Mouse (Mus musculus) embryonic facial prominence, embryonic 13.5 days (tissue): Measurements from ENCODE around the gene Strn3. TPM values are rescaled to one million over a fixed set of nuclear protein-coding genes. Genes with fewer than 3 reads are reported as not detected.

ENCODE experiments used
- ATAC-seq: fragments of 200-750 bp; cut with Nextera tagmentation; 2 replicates; pipeline ENCODE4 v1.8.0; 2017; ENCODE audit warnings: low read depth; ENCODE audit not compliant: insufficient number of reproducible peaks, insufficient read depth, low FRiP score, low TSS enrichment
- H3K27ac ChIP-seq: fragments of 300-500 bp; sonication (generic); 2 replicates; pipeline ENCODE4 v1.5.1; 2015; ENCODE audit warnings: moderate library complexity, mild to moderate bottlenecking, inconsistent platforms
- H3K27me3 ChIP-seq: fragments of 300-500 bp; sonication (generic); 2 replicates; pipeline ENCODE4 v1.6.1; 2015; ENCODE audit warnings: mild to moderate bottlenecking, inconsistent platforms
- H3K36me3 ChIP-seq: fragments of 300-500 bp; sonication (generic); 2 replicates; pipeline ENCODE4 v1.6.1; 2015; ENCODE audit warnings: mild to moderate bottlenecking, inconsistent platforms
- H3K4me1 ChIP-seq: fragments of 300-500 bp; sonication (generic); 2 replicates; pipeline ENCODE4 v1.6.1; 2015; ENCODE audit warnings: inconsistent platforms
- H3K4me2 ChIP-seq: fragments of 300-500 bp; sonication (generic); 2 replicates; pipeline ENCODE4 v1.6.1; 2015; ENCODE audit warnings: moderate library complexity, mild to moderate bottlenecking, inconsistent platforms
- H3K4me3 ChIP-seq: fragments of 300-500 bp; sonication (generic); 2 replicates; pipeline ENCODE4 v1.5.1; 2015; ENCODE audit warnings: mild to moderate bottlenecking, inconsistent platforms
- H3K9ac ChIP-seq: fragments of 300-500 bp; sonication (generic); 2 replicates; pipeline ENCODE4 v1.6.1; 2015; ENCODE audit warnings: mild to moderate bottlenecking, inconsistent platforms
- H3K9me3 ChIP-seq: fragments of 300-500 bp; sonication (generic); 2 replicates; pipeline ENCODE4 v1.6.1; 2016; ENCODE audit warnings: inconsistent platforms
- WGBS: fragments of 180-500 bp; shearing (Covaris S2); methylation state at CpG from one replicate; pipeline ENCODE4 v1.1.7; 2015; ENCODE audit warnings: mixed read lengths; 5-methylcytosine and 5-hydroxymethylcytosine counted together
- polyA plus RNA-seq: library from polyadenylated mRNA; unstranded; fragments of >200 nt; fragmentation: Nextera tagmentation; extraction: Ambion mirVana; gene quantifications from 2 replicates; pipeline ENCODE4 v1.2.1, GENCODE M21; 2015

Gene Strn3
- polyA plus RNA-seq, 1 experiment from 2014 or later, result 54.0 TPM

GRCm38 (mm10) chr12:51709741-51710140 is 18.0 kb upstream of the Strn3 start:
- H3K27me3 ChIP-seq, result no peaks in the 10 kb centered on the region
- H3K27ac ChIP-seq, result no peak overlapping the region
- H3K9ac ChIP-seq, result no peak overlapping the region
- WGBS, result 70% methylated on average over 3 of the region's 3 CpGs
- H3K4me1 ChIP-seq, result 0 out of 2 replicates have a peak, but pooled peaks cover 4% of the 10 kb centered on the region
- no peak overlapping the region for H3K4me2 ChIP-seq
- H3K9me3 ChIP-seq, result no peaks in the 10 kb centered on the region
- H3K36me3 ChIP-seq, result no peaks in the 10 kb centered on the region
- no peak for ATAC-seq
- H3K4me3 ChIP-seq, result no peak overlapping the region

GRCm38 (mm10) chr12:51708941-51709686 is 17.4 kb upstream of the Strn3 start:
- no peak overlapping the region for H3K4me2 ChIP-seq
- 0 out of 2 replicates have a peak, but pooled peaks cover 4% of the 10 kb centered on the region for H3K4me1 ChIP-seq
- no peaks in the 10 kb centered on the region for H3K27me3 ChIP-seq
- WGBS, result 68% methylated on average over 14 of the region's 14 CpGs
- ATAC-seq, result no peak
- H3K4me3 ChIP-seq, result no peak overlapping the region
- H3K36me3 ChIP-seq, result no peaks in the 10 kb centered on the region
- no peaks in the 10 kb centered on the region for H3K9me3 ChIP-seq
- H3K27ac ChIP-seq, result no peak overlapping the region
- H3K9ac ChIP-seq, result no peak overlapping the region

- ATAC-seq, result no peak
- Histone ChIP-seq H3K36me3 (no peaks in the 10 kb centered on the region), H3K27ac (no peak overlapping the region), H3K4me3 (no peak overlapping the region), H3K4me2 (no peak overlapping the region), H3K27me3 (no peaks in the 10 kb centered on the region), H3K4me1 (peaks cover 9% of the 10 kb centered on the region), H3K9ac (no peak overlapping the region), H3K9me3 (no peaks in the 10 kb centered on the region)
- WGBS, result 77% methylated on average over 5 of the region's 5 CpGs
Measured at GRCm38 (mm10) chr12:51706673-51707235, 15.1 kb upstream of the Strn3 start.

- Histone ChIP-seq H3K9ac (no peak overlapping the region), H3K36me3 (no peaks in the 10 kb centered on the region), H3K27me3 (no peaks in the 10 kb centered on the region), H3K4me3 (no peak overlapping the region), H3K4me1 (peaks cover 9% of the 10 kb centered on the region), H3K4me2 (no peak overlapping the region), H3K27ac (no peak overlapping the region), H3K9me3 (no peaks in the 10 kb centered on the region)
- no peak for ATAC-seq
- WGBS, result 79% methylated on average over 12 of the region's 12 CpGs
Measured at GRCm38 (mm10) chr12:51705778-51706177, 14.1 kb upstream of the Strn3 start.

- Histone ChIP-seq H3K9ac (no peak overlapping the region), H3K27ac (no peak overlapping the region), H3K4me3 (no peak overlapping the region), H3K36me3 (no peaks in the 10 kb centered on the region), H3K9me3 (no peaks in the 10 kb centered on the region), H3K4me2 (no peak overlapping the region), H3K4me1 (peaks cover 9% of the 10 kb centered on the region), H3K27me3 (no peaks in the 10 kb centered on the region)
- 71% methylated on average over 7 of the region's 7 CpGs for WGBS
- ATAC-seq, result no peak
Measured at GRCm38 (mm10) chr12:51704572-51704971, 12.9 kb upstream of the Strn3 start.

- ATAC-seq, result no peak
- H3K4me1 ChIP-seq, result peaks cover 7% of the 10 kb centered on the region
- H3K9ac ChIP-seq, result no peak overlapping the region
- H3K9me3 ChIP-seq, result no peaks in the 10 kb centered on the region
- 5% methylated on average over 1 of the region's 1 CpGs for WGBS
- no peak overlapping the region for H3K4me3 ChIP-seq
- no peak overlapping the region for H3K27ac ChIP-seq
- no peaks in the 10 kb centered on the region for H3K27me3 ChIP-seq
- no peaks in the 10 kb centered on the region for H3K36me3 ChIP-seq
- no peak overlapping the region for H3K4me2 ChIP-seq
Measured at GRCm38 (mm10) chr12:51703859-51704258, 12.2 kb upstream of the Strn3 start.

DNA sequence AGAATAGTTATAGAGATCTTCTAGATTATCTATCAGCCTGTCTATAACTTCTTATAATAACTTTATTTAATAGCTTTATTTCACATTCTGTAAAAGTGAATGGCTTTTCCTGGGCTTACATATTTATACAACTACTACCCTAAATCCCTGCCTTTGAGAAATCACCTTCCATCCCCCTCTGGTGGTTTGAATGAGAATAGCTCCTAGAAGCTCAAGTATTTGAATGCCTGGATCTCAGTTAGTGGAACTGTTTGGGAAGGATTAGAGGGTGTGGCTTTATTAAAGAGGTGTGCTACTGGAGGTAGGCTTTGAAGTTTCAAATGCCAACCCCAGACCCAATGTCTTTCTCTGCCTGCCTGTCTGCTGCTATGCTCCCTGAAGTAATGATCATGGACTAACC is 10.0 kb upstream of the Strn3 start:
- Histone ChIP-seq H3K36me3 (no peaks in the 10 kb centered on the region), H3K27ac (no peak overlapping the region), H3K27me3 (no peaks in the 10 kb centered on the region), H3K9ac (no peak overlapping the region), H3K9me3 (no peaks in the 10 kb centered on the region), H3K4me3 (no peak overlapping the region), H3K4me1 (peaks cover 5% of the 10 kb centered on the region), H3K4me2 (no peak overlapping the region)
- ATAC-seq, result no peak

DNA sequence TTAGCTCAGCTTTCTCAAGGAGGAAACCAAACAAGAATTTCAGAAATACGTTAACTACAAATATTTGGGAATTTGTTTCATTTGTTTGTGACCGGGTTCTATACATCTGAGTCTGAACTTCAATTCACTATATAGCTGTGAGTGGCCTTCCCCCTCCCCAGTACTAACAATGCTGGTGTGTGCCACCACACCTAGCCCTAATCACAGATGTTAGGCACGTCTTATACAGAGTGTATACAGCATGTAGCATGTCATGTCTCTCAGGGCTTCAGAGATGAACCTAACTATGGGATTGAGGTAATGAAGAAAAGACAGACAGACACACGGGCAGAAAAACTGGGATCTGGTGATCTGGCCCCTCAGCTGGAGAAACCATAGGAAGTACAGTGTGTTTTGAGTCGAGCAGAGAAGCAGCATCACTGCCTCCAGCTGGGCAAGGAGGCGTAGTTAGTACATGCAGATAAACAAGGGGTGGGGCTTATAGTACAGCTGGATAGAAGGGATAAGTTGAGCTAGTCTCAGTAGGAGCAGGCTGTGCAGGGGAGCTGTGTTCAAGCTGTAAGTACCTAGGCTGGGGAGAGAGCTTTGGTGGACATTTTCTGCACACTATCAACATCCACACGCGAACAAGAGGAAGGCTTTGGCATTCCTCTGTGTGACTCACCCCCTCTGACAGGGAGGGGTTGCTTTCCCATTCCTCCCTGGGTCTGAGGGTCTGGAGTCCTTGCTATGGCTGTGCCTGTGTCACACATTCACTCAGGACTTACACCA is 8.1 kb upstream of the Strn3 start:
- no peak; the same call in 1 of the 2 replicates for ATAC-seq
- Histone ChIP-seq H3K27ac (no peak overlapping the region), H3K9ac (no peak overlapping the region), H3K4me3 (no peak overlapping the region), H3K9me3 (no peaks in the 10 kb centered on the region), H3K27me3 (no peaks in the 10 kb centered on the region), H3K4me1 (peaks cover 5% of the 10 kb centered on the region), H3K36me3 (no peaks in the 10 kb centered on the region), H3K4me2 (no peak overlapping the region)
- 57% methylated on average over 8 of the region's 8 CpGs for WGBS

DNA sequence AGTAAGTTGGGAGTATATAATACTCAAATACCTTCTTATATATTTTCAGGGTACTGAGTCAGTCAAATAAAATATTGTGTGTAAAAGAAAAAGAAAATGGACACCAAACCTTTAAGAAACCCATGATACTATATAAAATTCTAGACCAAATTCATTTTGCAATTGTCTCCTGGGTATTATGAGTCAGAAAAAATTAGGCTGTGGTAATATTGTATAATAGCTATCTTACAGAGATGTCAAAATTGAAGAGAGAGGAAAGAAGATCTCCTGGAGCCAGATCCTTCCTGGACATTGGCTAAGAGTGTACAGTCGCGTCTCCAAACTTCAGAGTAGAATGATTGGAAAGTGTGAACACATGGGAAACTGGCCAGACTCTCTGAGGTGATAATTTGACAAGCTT is 4.5 kb upstream of the Strn3 start:
- H3K4me3 ChIP-seq, result no peak overlapping the region
- H3K4me2 ChIP-seq, result no peak overlapping the region
- ATAC-seq, result no peak
- no peak overlapping the region for H3K9ac ChIP-seq
- peaks cover 4% of the 10 kb centered on the region for H3K4me1 ChIP-seq
- 89% methylated on average over 2 of the region's 2 CpGs for WGBS
- H3K36me3 ChIP-seq, result no peaks in the 10 kb centered on the region
- H3K27me3 ChIP-seq, result no peaks in the 10 kb centered on the region
- H3K27ac ChIP-seq, result no peak overlapping the region
- no peaks in the 10 kb centered on the region for H3K9me3 ChIP-seq

DNA sequence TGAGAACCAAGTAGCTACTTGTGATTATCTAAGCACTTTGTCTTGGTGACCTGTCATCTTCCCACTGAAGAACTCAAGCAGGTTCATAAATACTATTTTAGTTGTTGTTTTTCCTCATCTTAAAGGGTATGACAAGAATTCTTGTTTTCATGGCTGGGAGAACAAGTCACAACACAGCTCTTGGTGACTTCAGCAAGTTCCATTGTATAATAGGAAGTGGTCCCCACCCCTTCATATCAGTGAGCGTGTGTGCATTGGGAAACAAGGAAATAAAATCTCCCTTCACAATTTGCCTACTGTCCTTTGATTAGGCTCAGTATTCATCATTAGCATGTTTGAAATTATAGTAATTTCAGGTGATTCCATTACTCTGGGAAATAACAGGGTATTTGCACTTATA is 3.3 kb upstream of the Strn3 start:
- ATAC-seq, result no peak
- H3K36me3 ChIP-seq, result no peaks in the 10 kb centered on the region
- peaks cover 4% of the 10 kb centered on the region for H3K4me1 ChIP-seq
- no peaks in the 10 kb centered on the region for H3K27me3 ChIP-seq
- H3K9ac ChIP-seq, result no peak overlapping the region
- H3K4me2 ChIP-seq, result no peak overlapping the region
- WGBS, result 72% methylated on average over 1 of the region's 1 CpGs
- no peak overlapping the region for H3K27ac ChIP-seq
- no peaks in the 10 kb centered on the region for H3K9me3 ChIP-seq
- H3K4me3 ChIP-seq, result no peak overlapping the region

- no peaks in the 10 kb centered on the region for H3K36me3 ChIP-seq
- peaks cover 8% of the 10 kb centered on the region for H3K4me1 ChIP-seq
- H3K27ac ChIP-seq, result no peak overlapping the region
- ATAC-seq, result no peak
- H3K4me2 ChIP-seq, result no peak overlapping the region
- no peak overlapping the region for H3K9ac ChIP-seq
- no peak overlapping the region for H3K4me3 ChIP-seq
- no peaks in the 10 kb centered on the region for H3K9me3 ChIP-seq
- H3K27me3 ChIP-seq, result no peaks in the 10 kb centered on the region
Measured at GRCm38 (mm10) chr12:51694096-51694495, 2.4 kb upstream of the Strn3 start.

- H3K4me3 ChIP-seq, result no peak overlapping the region
- H3K27ac ChIP-seq, result no peak overlapping the region
- no peak overlapping the region for H3K9ac ChIP-seq
- H3K27me3 ChIP-seq, result no peaks in the 10 kb centered on the region
- ATAC-seq, result no peak
- WGBS, result 78% methylated on average over 3 of the region's 3 CpGs
- H3K36me3 ChIP-seq, result no peaks in the 10 kb centered on the region
- H3K4me1 ChIP-seq, result peaks cover 10% of the 10 kb centered on the region
- no peaks in the 10 kb centered on the region for H3K9me3 ChIP-seq
- H3K4me2 ChIP-seq, result no peak overlapping the region
Measured at GRCm38 (mm10) chr12:51693419-51693818, 1.7 kb upstream of the Strn3 start.
